Mouse (Mus musculus) myocyte (in vitro differentiated cells): Measurements from ENCODE around the gene Tfeb. TPM values are rescaled to one million over a fixed set of nuclear protein-coding genes. Genes with fewer than 3 reads are reported as not detected.

Source experiments
- H3K27me3 ChIP-seq: one replicate; pipeline ENCODE4 v1.6.1; 2011; ENCODE audit not compliant: control insufficient read depth, insufficient read depth, insufficient read length
- H3K36me3 ChIP-seq: one replicate; pipeline ENCODE4 v1.6.1; 2011; ENCODE audit not compliant: control insufficient read depth, insufficient read depth
- H3K4me2 ChIP-seq: one replicate; pipeline ENCODE4 v1.6.1; 2011; ENCODE audit warnings: low read depth, control low read depth
- H3K4me3 ChIP-seq: one replicate; pipeline ENCODE4 v1.5.1; 2011; ENCODE audit warnings: mild to moderate bottlenecking, control low read depth, moderate library complexity
- H3K79me2 ChIP-seq: one replicate; pipeline ENCODE4 v1.6.1; 2011; ENCODE audit not compliant: control insufficient read depth, insufficient read depth
- H3ac ChIP-seq: one replicate; pipeline ENCODE4 v1.6.1; 2011; ENCODE audit not compliant: control insufficient read depth, insufficient read length
- CEBPB ChIP-seq: IDR thresholded peaks from 2 replicates; pipeline ENCODE4 v1.6.1; 2011; ENCODE audit warnings: mild to moderate bottlenecking, moderate library complexity; ENCODE audit not compliant: poor library complexity, insufficient read depth, severe bottlenecking
- E2F4 ChIP-seq: IDR thresholded peaks from one replicate; pipeline ENCODE4 v1.6.1; 2011; ENCODE audit warnings: mild to moderate bottlenecking, control low read depth, moderate library complexity; ENCODE audit not compliant: insufficient read depth
- MAX ChIP-seq: IDR thresholded peaks from one replicate; pipeline ENCODE4 v1.6.1; 2011; ENCODE audit warnings: low read depth, mild to moderate bottlenecking, control low read depth
- MYOD1 ChIP-seq, 3 experiments: IDR thresholded peaks; one replicate each; pipeline ENCODE4 v1.6.1; 2011; ENCODE audit warnings: control low read depth in 2 of 3, low read depth in 2 of 3, mild to moderate bottlenecking in 2 of 3, moderate library complexity in 1 of 3; ENCODE audit not compliant: insufficient read length in 2 of 3, control insufficient read depth in 1 of 3
- MYOG ChIP-seq, 3 experiments: IDR thresholded peaks; one replicate each; pipeline ENCODE4 v1.6.1; 2011; ENCODE audit warnings: control low read depth in 2 of 3, low read depth in 2 of 3, mild to moderate bottlenecking in 2 of 3; ENCODE audit not compliant: insufficient read length in 2 of 3, control insufficient read depth in 1 of 3, insufficient read depth in 1 of 3
- POLR2A ChIP-seq: IDR thresholded peaks from one replicate; pipeline ENCODE4 v1.6.1; 2011; ENCODE audit warnings: low read depth, mild to moderate bottlenecking, control low read depth, moderate library complexity; ENCODE audit not compliant: insufficient read length
- POLR2AphosphoS2 ChIP-seq: IDR thresholded peaks from one replicate; pipeline ENCODE4 v1.6.1; 2011; ENCODE audit warnings: low read depth, control low read depth; ENCODE audit not compliant: insufficient read length
- REST ChIP-seq: IDR thresholded peaks from one replicate; pipeline ENCODE4 v1.6.1; 2011; ENCODE audit warnings: mild to moderate bottlenecking, control low read depth, moderate library complexity; ENCODE audit not compliant: insufficient read depth, insufficient read length
- SRF ChIP-seq: IDR thresholded peaks from one replicate; pipeline ENCODE4 v1.6.1; 2011; ENCODE audit warnings: low read depth; ENCODE audit not compliant: control insufficient read depth, insufficient read length
- TCF12 ChIP-seq: IDR thresholded peaks from one replicate; pipeline ENCODE4 v1.6.1; 2011; ENCODE audit warnings: mild to moderate bottlenecking, control low read depth; ENCODE audit not compliant: poor library complexity, insufficient read depth, severe bottlenecking
- TCF3 ChIP-seq: IDR thresholded peaks from one replicate; pipeline ENCODE4 v1.6.1; 2011; ENCODE audit warnings: low read depth, control low read depth; ENCODE audit not compliant: insufficient read length
- USF1 ChIP-seq: IDR thresholded peaks from one replicate; pipeline ENCODE4 v1.6.1; 2011; ENCODE audit warnings: low read depth, mild to moderate bottlenecking, control low read depth, moderate library complexity
- polyA plus RNA-seq: library from polyadenylated mRNA; unstranded; fragments of >200 nt; fragmentation: generic; extraction: Trizol; gene quantifications from one replicate; pipeline ENCODE4 v1.2.1, GENCODE M21; 2012; ENCODE audit warnings: missing spikeins

Gene Tfeb
- polyA plus RNA-seq, 1 experiment: 16.5 TPM

GRCm38 (mm10) chr17:47689894-47690293, 46.9 kb upstream of the Tfeb start:
- peak overlapping the region; percentile 85 for H3K4me2 ChIP-seq
- no peaks in the 10 kb centered on the region for H3K27me3 ChIP-seq
- peaks cover 15% of the 10 kb centered on the region for H3K79me2 ChIP-seq
- TF ChIP-seq E2F4 (no peak), POLR2A (no peak), REST (no peak), USF1 (no peak), TCF3 (no peak), MAX (no peak)
- H3ac ChIP-seq: no peak overlapping the region
- no peaks in the 10 kb centered on the region for H3K36me3 ChIP-seq
- H3K4me3 ChIP-seq: peak overlapping the region; percentile 97

GRCm38 (mm10) chr17:47691650-47692049, 45.2 kb upstream of the Tfeb start:
- Histone ChIP-seq H3K79me2 (peaks cover 12% of the 10 kb centered on the region), H3K4me3 (no peak overlapping the region), H3K4me2 (no peak overlapping the region), H3K27me3 (no peaks in the 10 kb centered on the region), H3K36me3 (no peaks in the 10 kb centered on the region), H3ac (no peak overlapping the region)
- TF ChIP-seq SRF (no peak), POLR2A (no peak), E2F4 (no peak), CEBPB (no peak), MYOG (IDR thresholded peaks at IDR 0.05; ENCODE audit: control insufficient read depth in 1 of 3, insufficient read depth in 1 of 3, insufficient read length in 2 of 3, low read depth in 2 of 3) (no peak), MYOD1 (IDR thresholded peaks at IDR 0.05; ENCODE audit: control insufficient read depth in 1 of 3, insufficient read length in 2 of 3, low read depth in 2 of 3) (no peak)

GRCm38 (mm10) chr17:47693671-47694441, 43.0 kb upstream of the Tfeb start:
- Histone ChIP-seq H3K4me2 (peak overlapping the region; percentile 93), H3K36me3 (no peaks in the 10 kb centered on the region), H3ac (peak overlapping the region; percentile 45), H3K4me3 (peak overlapping the region; percentile 34), H3K79me2 (no peaks in the 10 kb centered on the region), H3K27me3 (no peaks in the 10 kb centered on the region)
- TF ChIP-seq POLR2A (no peak), SRF (no peak), MAX (no peak), CEBPB (no peak), TCF12 (no peak), TCF3 (no peak), MYOG (IDR thresholded peaks at IDR 0.05; ENCODE audit: control insufficient read depth in 1 of 3, insufficient read depth in 1 of 3, insufficient read length in 2 of 3, low read depth in 2 of 3) (no peak), E2F4 (no peak)

- TF ChIP-seq USF1 (no peak), E2F4 (no peak), SRF (no peak), MAX (no peak), MYOD1 (IDR thresholded peaks at IDR 0.05; ENCODE audit: control insufficient read depth in 1 of 3, insufficient read length in 2 of 3, low read depth in 2 of 3) (no peak), REST (no peak), POLR2A (no peak), CEBPB (no peak), POLR2AphosphoS2 (no peak), TCF12 (no peak), MYOG (IDR thresholded peaks at IDR 0.05; ENCODE audit: control insufficient read depth in 1 of 3, insufficient read depth in 1 of 3, insufficient read length in 2 of 3, low read depth in 2 of 3) (no peak), TCF3 (no peak)
- Histone ChIP-seq H3K27me3 (no peaks in the 10 kb centered on the region), H3K79me2 (no peaks in the 10 kb centered on the region), H3ac (peak within 1 kb of the TSS; percentile 45), H3K4me2 (peak within 1 kb of the TSS; percentile 93), H3K36me3 (no peaks in the 10 kb centered on the region), H3K4me3 (peak within 1 kb of the TSS; percentile 34)
Observed at GRCm38 (mm10) chr17:47694442-47694502, 42.6 kb upstream of the Tfeb start, which contains the start of gene Gm21981. TSS of gene Gm21981 (minus strand) at chr17:47694455.

GRCm38 (mm10) chr17:47694503-47695336, 42.1 kb upstream of the Tfeb start, which contains the start of gene Prickle4:
TSS of gene Prickle4 (minus strand) at chr17:47694736.
- H3K36me3 ChIP-seq: no peaks in the 10 kb centered on the region
- H3K79me2 ChIP-seq: no peaks in the 10 kb centered on the region
- H3K27me3 ChIP-seq: no peaks in the 10 kb centered on the region
- peak within 1 kb of the TSS; percentile 93 for H3K4me2 ChIP-seq
- no peak for TF ChIP-seq MYOD1 (IDR thresholded peaks at IDR 0.05; ENCODE audit: control insufficient read depth in 1 of 3, insufficient read length in 2 of 3, low read depth in 2 of 3)
- TF ChIP-seq TCF12: no peak
- peak; percentile 61 for TF ChIP-seq POLR2A
- TF ChIP-seq SRF: no peak
- no peak for TF ChIP-seq USF1
- peak in 1 of 3 experiments; percentile 20 for TF ChIP-seq MYOG (IDR thresholded peaks at IDR 0.05; ENCODE audit: control insufficient read depth in 1 of 3, insufficient read depth in 1 of 3, insufficient read length in 2 of 3, low read depth in 2 of 3)
- TF ChIP-seq CEBPB: no peak
- TF ChIP-seq TCF3: no peak
- TF ChIP-seq MAX: no peak
- no peak for TF ChIP-seq POLR2AphosphoS2
- TF ChIP-seq REST: no peak
- no peak for TF ChIP-seq E2F4
- H3ac ChIP-seq: peak within 1 kb of the TSS; percentile 45
- H3K4me3 ChIP-seq: peak within 1 kb of the TSS; percentile 34
